Mouse (Mus musculus) kidney, postnatal 0 days (tissue): ENCODE data around the gene Acad10. TPM values are rescaled to one million over a fixed set of nuclear protein-coding genes. Genes with fewer than 3 reads are reported as not detected.
"Not testable (repeated sequence)": the region's sequence is repeated elsewhere in the genome, so short reads cannot be mapped to it uniquely, and the experiment has no call there.

Source experiments
- ATAC-seq: fragments of 200-750 bp; cut with Nextera tagmentation; replicated peaks from 2 replicates; pipeline ENCODE4 v1.8.0; 2017; ENCODE audit warnings: low read depth, moderate number of reproducible peaks, moderate TSS enrichment, moderate library complexity; ENCODE audit not compliant: low FRiP score
- DNase-seq: peaks from one replicate; pipeline ENCODE4 v3.0.0-alpha.2; 2016; ENCODE audit warnings: low spot score
- H3K27ac ChIP-seq: fragments of 300-500 bp; sonication (generic); 2 replicates; pipeline ENCODE4 v1.5.1; 2014; ENCODE audit warnings: mild to moderate bottlenecking
- H3K27me3 ChIP-seq: fragments of 300-500 bp; sonication (generic); 2 replicates; pipeline ENCODE4 v1.6.1; 2014; ENCODE audit warnings: low read length, mixed read lengths; ENCODE audit not compliant: insufficient read depth
- H3K36me3 ChIP-seq: fragments of 300-500 bp; sonication (generic); 2 replicates; pipeline ENCODE4 v1.6.1; 2014; ENCODE audit warnings: low read length, mixed read lengths; ENCODE audit not compliant: insufficient read depth
- H3K4me1 ChIP-seq: fragments of 300-500 bp; sonication (generic); replicated peaks from 2 replicates; pipeline ENCODE4 v1.6.1; 2014; ENCODE audit warnings: antibody characterized with exemption, low read length, mixed read lengths; ENCODE audit not compliant: insufficient read depth
- H3K4me2 ChIP-seq: fragments of 300-500 bp; sonication (generic); 2 replicates; pipeline ENCODE4 v1.6.1; 2014; ENCODE audit warnings: mild to moderate bottlenecking, low read length, moderate library complexity, mixed read lengths
- H3K4me3 ChIP-seq: fragments of 300-500 bp; sonication (generic); replicated peaks from 2 replicates; pipeline ENCODE4 v1.5.1; 2014; ENCODE audit warnings: low read depth, low read length
- H3K9ac ChIP-seq: fragments of 300-500 bp; sonication (generic); 2 replicates; pipeline ENCODE4 v1.6.1; 2014; ENCODE audit warnings: low read depth, low read length
- H3K9me3 ChIP-seq: fragments of 300-500 bp; sonication (generic); replicated peaks from 2 replicates; pipeline ENCODE4 v1.6.1; 2016; ENCODE audit warnings: low read length, inconsistent platforms, mixed read lengths
- CTCF ChIP-seq: IDR thresholded peaks from 2 replicates; pipeline ENCODE4 v1.5.1; 2016; ENCODE audit warnings: antibody characterized with exemption, low read depth, mild to moderate bottlenecking, moderate library complexity
- WGBS: fragments of 180-500 bp; shearing (Covaris S2); extraction: QIAGEN DNeasy Blood & Tissue Kit; methylation state at CpG from one replicate; pipeline ENCODE4 v1.1.7; 2014; 5-methylcytosine and 5-hydroxymethylcytosine counted together
- polyA plus RNA-seq: library from polyadenylated mRNA; unstranded; fragments of >200 nt; fragmentation: Nextera tagmentation; extraction: Ambion mirVana; gene quantifications from 2 replicates; pipeline ENCODE4 v1.2.1, GENCODE M21; 2015

Acad10 gene
- polyA plus RNA-seq, 1 experiment from 2014 or later, result 7.6 TPM

DNA sequence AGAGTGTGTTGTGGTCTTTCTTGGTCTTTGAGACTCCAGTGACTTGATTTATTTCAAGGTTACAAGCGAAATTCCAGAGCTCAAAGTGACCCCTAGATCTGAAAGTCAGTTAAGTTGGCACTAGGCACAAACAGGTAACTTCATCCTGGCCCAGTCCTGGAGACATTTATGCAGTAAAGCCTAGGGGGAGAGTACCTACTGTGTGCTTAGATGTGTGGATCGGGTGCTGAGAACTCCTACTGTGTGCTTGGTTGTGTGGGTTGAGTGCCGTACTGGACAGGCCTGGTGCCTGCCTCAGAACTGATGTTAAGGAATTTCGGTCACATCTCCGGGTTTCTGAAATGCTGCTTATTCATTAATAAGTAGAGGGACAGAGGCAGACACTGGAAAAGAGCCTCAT is 1.2 kb upstream of the Acad10 start:
- WGBS, result 72% methylated on average over 5 of the region's 5 CpGs
- no peak for TF ChIP-seq CTCF
- DNase-seq, result no peak

DNA sequence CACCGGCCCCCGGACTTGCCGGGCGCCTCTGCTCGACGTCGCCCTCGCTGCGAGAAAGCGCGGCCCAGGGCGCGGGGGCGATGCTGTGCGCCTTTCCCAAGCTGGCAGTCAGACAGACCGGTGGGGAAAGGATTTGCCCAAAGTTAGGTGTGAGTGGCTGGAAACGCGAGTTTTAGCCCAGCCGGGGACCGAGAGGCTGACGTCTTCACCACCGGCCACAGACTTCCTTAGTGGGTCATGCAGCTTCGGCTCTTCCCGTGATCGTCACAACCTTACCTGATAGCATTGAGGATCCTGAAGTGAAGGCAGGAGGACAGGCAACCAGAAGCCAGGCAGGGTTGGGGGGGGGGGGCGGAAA is 562 bp upstream of the Acad10 start:
- ATAC-seq, result peak; percentile 53; the same call in 1 of the 2 replicates
- Histone ChIP-seq H3K4me2 (peak overlapping the region; percentile 72), H3K4me1 (peaks cover 11% of the 10 kb centered on the region), H3K36me3 (peaks cover 18% of the 10 kb centered on the region; the same call in 1 of the 2 replicates), H3K9me3 (no peaks in the 10 kb centered on the region), H3K9ac (peak overlapping the region; percentile 96), H3K27ac (peak overlapping the region; percentile 75), H3K27me3 (no peaks in the 10 kb centered on the region), H3K4me3 (peak overlapping the region; percentile 98)
- peak; percentile 33 for DNase-seq
- WGBS, result under 1% methylated on average over 26 of the region's 26 CpGs
- TF ChIP-seq CTCF, result no peak

More for the DNA sequence above, 1.2 kb upstream of the Acad10 start:
- Histone ChIP-seq H3K9me3 (no peaks in the 10 kb centered on the region), H3K4me1 (peaks cover 11% of the 10 kb centered on the region), H3K27ac (no peak overlapping the region), H3K4me3 (peak overlapping the region; percentile 98), H3K27me3 (no peaks in the 10 kb centered on the region), H3K9ac (peak overlapping the region; percentile 96), H3K36me3 (peaks cover 18% of the 10 kb centered on the region; the same call in 1 of the 2 replicates), H3K4me2 (peak overlapping the region; percentile 72)
- ATAC-seq, result no peak

DNA sequence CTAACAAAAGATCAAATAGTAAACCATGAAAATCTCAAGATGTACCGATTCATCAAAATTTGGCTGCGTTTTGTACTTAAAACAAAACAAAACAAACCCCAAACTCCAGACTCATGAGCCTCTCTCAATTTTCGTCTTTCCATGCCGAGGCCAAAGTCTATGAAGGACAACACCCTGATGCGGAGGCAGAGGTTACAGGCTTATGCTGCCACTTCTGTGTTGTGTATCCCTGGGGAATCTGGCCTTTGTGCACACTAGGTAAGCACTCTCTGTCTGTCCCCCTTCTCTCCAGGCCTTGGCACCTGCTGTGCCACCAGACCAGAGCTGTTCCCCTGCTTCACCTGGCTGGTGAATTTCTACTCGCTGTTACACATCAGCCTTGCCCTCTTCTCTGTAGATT is 2.7 kb downstream of the Acad10 start:
- H3K27me3 ChIP-seq, DNase-seq, H3K27ac ChIP-seq, H3K4me3 ChIP-seq, ATAC-seq, H3K9me3 ChIP-seq, H3K4me2 ChIP-seq, H3K9ac ChIP-seq, H3K36me3 ChIP-seq: not testable (repeated sequence)
- peaks cover 11% of the 10 kb centered on the region for H3K4me1 ChIP-seq
- 81% methylated on average over 6 of the region's 6 CpGs for WGBS

DNA sequence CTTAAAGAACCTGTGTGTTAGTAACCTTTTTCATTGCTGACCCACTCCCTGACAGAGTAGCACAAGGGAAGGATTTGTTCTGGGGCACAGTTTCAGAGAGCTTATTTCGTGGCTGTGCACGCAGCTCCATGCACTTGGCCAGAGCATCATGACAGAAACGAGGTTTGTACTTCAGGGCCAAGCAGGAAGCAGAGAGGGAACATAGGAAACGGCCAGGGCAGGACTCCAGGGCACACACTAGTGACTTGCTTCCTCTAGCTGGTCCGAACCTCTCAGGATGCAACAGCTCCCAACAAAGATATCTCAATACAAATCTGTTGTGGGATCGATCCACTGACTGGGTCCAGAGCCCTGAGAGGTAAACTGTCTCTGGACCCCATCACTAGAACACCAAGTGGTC is 3.4 kb downstream of the Acad10 start:
- not testable (repeated sequence) for H3K4me1 ChIP-seq, H3K4me3 ChIP-seq, ATAC-seq, H3K27me3 ChIP-seq, H3K4me2 ChIP-seq, H3K36me3 ChIP-seq, H3K27ac ChIP-seq, H3K9ac ChIP-seq, H3K9me3 ChIP-seq
- 66% methylated on average over 6 of the region's 6 CpGs for WGBS
- peak; percentile 11 for DNase-seq

DNA sequence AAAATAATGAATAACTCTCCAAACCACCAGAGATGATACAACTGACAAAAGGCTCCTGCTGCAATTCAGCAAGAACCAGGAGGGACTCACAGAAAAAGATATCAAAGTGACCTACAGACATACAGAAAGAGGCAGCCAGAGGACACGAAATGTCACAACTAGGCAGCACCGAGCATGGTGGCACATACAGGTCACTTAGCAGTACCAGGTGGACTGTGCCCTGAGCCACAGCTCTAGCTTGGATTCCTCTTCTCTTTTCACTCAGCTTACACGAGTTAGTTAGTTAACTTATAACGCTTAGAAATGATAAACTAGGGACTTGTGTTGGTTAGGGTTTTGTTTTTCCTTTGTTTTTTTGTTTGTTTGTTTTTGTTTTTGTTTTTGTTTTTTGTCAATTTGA is 5.8 kb downstream of the Acad10 start:
- no peaks in the 10 kb centered on the region for H3K36me3 ChIP-seq
- H3K27ac ChIP-seq, result no peak overlapping the region
- no peak overlapping the region for H3K4me3 ChIP-seq
- H3K27me3 ChIP-seq, result no peaks in the 10 kb centered on the region
- H3K9me3 ChIP-seq, result no peaks in the 10 kb centered on the region
- no peak for DNase-seq
- WGBS, result 80% methylated on average over 4 of the region's 4 CpGs
- no peak for ATAC-seq
- no peak overlapping the region for H3K9ac ChIP-seq
- H3K4me1 ChIP-seq, result no peaks in the 10 kb centered on the region
- TF ChIP-seq CTCF, result no peak
- H3K4me2 ChIP-seq, result no peak overlapping the region

DNA sequence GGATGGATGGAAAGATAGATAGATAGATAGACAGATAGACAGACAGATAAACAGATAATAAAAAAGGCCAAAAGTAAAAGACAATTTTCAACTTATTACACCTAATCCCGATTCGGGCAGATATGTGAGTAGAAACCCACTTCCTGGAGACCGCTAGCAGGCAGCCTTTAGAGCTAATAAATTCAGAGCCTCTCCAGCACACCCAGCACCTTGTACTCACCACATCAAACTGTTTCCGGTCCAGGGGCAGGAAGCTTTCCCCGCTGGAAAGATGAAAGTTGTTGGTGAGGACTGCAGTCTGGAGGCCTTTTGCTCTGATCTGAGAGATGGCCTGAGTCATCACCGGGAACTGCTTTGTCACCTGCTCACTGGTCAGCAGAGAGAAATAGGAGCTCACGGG is 11.2 kb downstream of the Acad10 start:
- Histone ChIP-seq H3K9me3 (no peaks in the 10 kb centered on the region), H3K4me1 (no peaks in the 10 kb centered on the region), H3K4me2 (no peak overlapping the region), H3K9ac (no peak overlapping the region), H3K36me3 (no peaks in the 10 kb centered on the region), H3K27ac (no peak overlapping the region), H3K27me3 (no peaks in the 10 kb centered on the region), H3K4me3 (no peak overlapping the region)
- DNase-seq (peak; percentile 11), ATAC-seq (no peak)
- no peak for TF ChIP-seq CTCF
- WGBS, result 29% methylated on average over 7 of the region's 7 CpGs

DNA sequence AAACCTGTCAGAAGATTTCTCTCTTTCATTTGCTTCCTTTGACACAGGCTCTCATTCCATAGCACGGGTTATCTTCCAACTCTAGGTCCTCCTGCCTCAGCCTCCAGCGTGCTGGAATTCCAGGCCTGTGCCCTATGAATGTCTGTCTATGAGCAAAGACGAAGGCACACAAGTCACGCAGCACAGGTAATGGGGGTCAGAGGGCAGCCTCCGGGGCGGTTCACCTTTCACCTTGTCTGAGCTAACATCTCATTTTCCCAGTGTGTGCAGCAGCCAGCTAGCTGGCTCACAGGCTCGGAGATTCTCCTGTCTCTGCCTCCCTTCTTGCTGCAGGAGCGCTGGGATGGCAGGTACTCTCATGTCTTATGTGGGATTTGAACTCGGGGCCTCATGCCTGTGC is 20.7 kb downstream of the Acad10 start:
- H3K4me3 ChIP-seq, result no peak overlapping the region
- no peak overlapping the region for H3K4me2 ChIP-seq
- no peak for TF ChIP-seq CTCF
- no peaks in the 10 kb centered on the region for H3K9me3 ChIP-seq
- H3K9ac ChIP-seq, result no peak overlapping the region
- 84% methylated on average over 9 of the region's 9 CpGs for WGBS
- DNase-seq (no peak), ATAC-seq (no peak)
- H3K27me3 ChIP-seq, result no peaks in the 10 kb centered on the region
- no peak overlapping the region for H3K27ac ChIP-seq
- H3K4me1 ChIP-seq, result no peaks in the 10 kb centered on the region
- no peaks in the 10 kb centered on the region for H3K36me3 ChIP-seq
